Mouse (Mus musculus): ENCODE results near the gene Tead4. TPM values are rescaled to one million over a fixed set of nuclear protein-coding genes. Genes with fewer than 3 reads are reported as not detected.
A peak's percentile ranks its signal among the peaks of the same experiment; 100 is the strongest.
"Not testable (repeated sequence)": the region's sequence is repeated elsewhere in the genome, so short reads cannot be mapped to it uniquely, and the experiment has no call there.

The Tead4 gene
- polyA plus RNA-seq, 1 experiment from 2014 or later = 1.3 TPM

DNA sequence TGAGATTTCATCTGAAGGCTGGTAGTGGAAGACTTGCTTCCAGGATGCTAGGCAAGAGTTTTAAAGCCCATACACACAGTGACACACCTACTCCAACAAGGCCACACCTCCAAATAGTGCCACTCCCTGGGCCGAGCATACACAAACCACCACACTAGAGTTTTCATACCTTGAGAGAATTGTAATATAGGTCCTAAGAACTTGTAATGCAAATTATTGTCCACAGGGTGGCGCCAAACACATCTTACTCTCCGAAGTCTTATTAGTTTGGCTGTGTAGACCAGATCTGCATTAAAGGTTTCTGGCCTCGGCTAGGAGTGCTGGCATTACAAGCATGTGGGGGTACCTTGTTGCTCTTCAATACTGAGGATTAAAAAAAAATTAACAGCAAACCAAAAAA lies 17.7 kb upstream of the Tead4 start:
- H3K9ac ChIP-seq (ENCODE audit: low read length) = no peak overlapping the region
- no peaks in the 10 kb centered on the region for H3K27me3 ChIP-seq (ENCODE audit: control insufficient read depth, insufficient read depth, low read length)
- no peaks in the 10 kb centered on the region for H3K4me1 ChIP-seq (ENCODE audit: control insufficient read depth, insufficient read depth, low read length)
- no peak overlapping the region for H3K27ac ChIP-seq (replicated peaks; ENCODE audit: low read depth, low read length)
- ATAC-seq (ENCODE audit: insufficient number of reproducible peaks, low FRiP score, low TSS enrichment, low read depth) = no peak
- peaks cover 7% of the 10 kb centered on the region for H3K36me3 ChIP-seq (ENCODE audit: control insufficient read depth, insufficient read depth, low read length)
- H3K4me3 ChIP-seq (ENCODE audit: low read depth, low read length) = no peak overlapping the region
- no peak overlapping the region for H3K4me2 ChIP-seq (ENCODE audit: low read depth, severe bottlenecking)
- 14% methylated on average over 4 of the region's 4 CpGs for WGBS
- peak; percentile 72 for DNase-seq (ENCODE audit: low spot score)
- H3K9me3 ChIP-seq (ENCODE audit: control insufficient read depth, low read length) = no peaks in the 10 kb centered on the region

- 80% methylated on average over 8 of the region's 8 CpGs for WGBS
- Histone ChIP-seq H3K4me1 (ENCODE audit: control insufficient read depth, insufficient read depth, low read length) (no peaks in the 10 kb centered on the region), H3K27ac (replicated peaks; ENCODE audit: low read depth, low read length) (no peak overlapping the region), H3K4me2 (ENCODE audit: low read depth, severe bottlenecking) (no peak overlapping the region), H3K36me3 (ENCODE audit: control insufficient read depth, insufficient read depth, low read length) (no peaks in the 10 kb centered on the region), H3K4me3 (ENCODE audit: low read depth, low read length) (no peak overlapping the region), H3K27me3 (ENCODE audit: control insufficient read depth, insufficient read depth, low read length) (no peaks in the 10 kb centered on the region), H3K9ac (ENCODE audit: low read length) (no peak overlapping the region), H3K9me3 (ENCODE audit: control insufficient read depth, low read length) (no peaks in the 10 kb centered on the region)
- no peak for DNase-seq (ENCODE audit: low spot score)
- ATAC-seq (ENCODE audit: insufficient number of reproducible peaks, low FRiP score, low TSS enrichment, low read depth) = no peak
Measured at GRCm38 (mm10) chr6:128315597-128315996, 15.0 kb upstream of the Tead4 start.

DNA sequence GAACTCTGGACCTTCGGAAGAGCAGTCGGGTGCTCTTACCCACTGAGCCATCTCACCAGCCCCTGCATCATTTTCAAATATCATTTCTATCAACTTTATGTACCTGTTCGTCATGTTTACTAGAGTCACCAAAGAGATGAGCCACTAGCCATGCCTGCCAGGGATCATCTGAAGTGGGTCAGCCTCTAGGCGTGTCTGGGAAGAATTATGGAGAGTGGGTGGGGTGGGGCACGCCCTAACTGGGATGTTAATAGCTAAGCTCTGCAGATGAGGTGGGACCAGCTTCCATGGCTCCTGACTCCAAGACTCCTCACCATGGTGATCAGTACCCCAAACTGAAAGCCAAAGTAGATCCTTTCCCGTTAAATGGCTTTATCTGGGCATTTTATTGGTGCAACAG lies 14.2 kb upstream of the Tead4 start:
- Histone ChIP-seq H3K4me3 (ENCODE audit: low read depth, low read length) (no peak overlapping the region), H3K9me3 (ENCODE audit: control insufficient read depth, low read length) (no peaks in the 10 kb centered on the region), H3K4me1 (ENCODE audit: control insufficient read depth, insufficient read depth, low read length) (no peaks in the 10 kb centered on the region), H3K9ac (ENCODE audit: low read length) (no peak overlapping the region), H3K27ac (replicated peaks; ENCODE audit: low read depth, low read length) (no peak overlapping the region), H3K36me3 (ENCODE audit: control insufficient read depth, insufficient read depth, low read length) (no peaks in the 10 kb centered on the region), H3K4me2 (ENCODE audit: low read depth, severe bottlenecking) (no peak overlapping the region), H3K27me3 (ENCODE audit: control insufficient read depth, insufficient read depth, low read length) (no peaks in the 10 kb centered on the region)
- WGBS = 83% methylated on average over 6 of the region's 6 CpGs
- no peak for DNase-seq (ENCODE audit: low spot score)
- ATAC-seq (ENCODE audit: insufficient number of reproducible peaks, low FRiP score, low TSS enrichment, low read depth) = no peak

- ATAC-seq (ENCODE audit: insufficient number of reproducible peaks, low FRiP score, low TSS enrichment, low read depth) (peak; percentile 65; the same call in 1 of the 2 replicates), DNase-seq (ENCODE audit: low spot score) (peak; percentile 94)
- 29% methylated on average over 4 of the region's 4 CpGs for WGBS
- no peaks in the 10 kb centered on the region for H3K27me3 ChIP-seq (ENCODE audit: control insufficient read depth, insufficient read depth, low read length)
- no peak overlapping the region for H3K4me3 ChIP-seq (ENCODE audit: low read depth, low read length)
- no peak overlapping the region for H3K4me2 ChIP-seq (ENCODE audit: low read depth, severe bottlenecking)
- no peak overlapping the region for H3K9ac ChIP-seq (ENCODE audit: low read length)
- H3K27ac ChIP-seq (replicated peaks; ENCODE audit: low read depth, low read length) = no peak overlapping the region
- H3K9me3 ChIP-seq (ENCODE audit: control insufficient read depth, low read length) = no peaks in the 10 kb centered on the region
- H3K36me3 ChIP-seq (ENCODE audit: control insufficient read depth, insufficient read depth, low read length) = no peaks in the 10 kb centered on the region
- no peaks in the 10 kb centered on the region for H3K4me1 ChIP-seq (ENCODE audit: control insufficient read depth, insufficient read depth, low read length)
Measured at GRCm38 (mm10) chr6:128308311-128308710, 7.7 kb upstream of the Tead4 start.

DNA sequence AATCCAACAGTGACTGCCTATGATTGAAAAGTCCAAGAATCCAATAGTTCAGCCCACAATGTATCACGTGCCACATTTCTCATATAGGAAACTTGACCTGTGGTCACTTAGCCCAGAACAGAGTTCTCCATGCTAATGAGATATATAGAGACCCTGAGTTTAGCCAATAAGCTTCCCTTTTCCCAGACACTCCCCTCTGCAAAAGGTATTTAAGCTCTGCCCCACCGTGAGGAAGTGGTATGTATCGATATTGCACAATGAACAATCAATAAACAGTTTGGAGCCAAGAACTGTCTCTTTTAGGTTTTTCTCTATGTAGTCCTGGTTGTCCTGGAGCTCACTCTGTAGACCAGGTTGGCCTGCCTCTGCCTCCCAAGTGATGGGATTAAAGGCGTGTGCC lies 4.2 kb upstream of the Tead4 start:
- H3K9me3 ChIP-seq (ENCODE audit: control insufficient read depth, low read length) = peaks cover 5% of the 10 kb centered on the region; the same call in 1 of the 2 replicates
- ATAC-seq (ENCODE audit: insufficient number of reproducible peaks, low FRiP score, low TSS enrichment, low read depth) = no peak
- WGBS = 82% methylated on average over 4 of the region's 4 CpGs
- no peak overlapping the region for H3K27ac ChIP-seq (replicated peaks; ENCODE audit: low read depth, low read length)
- H3K27me3 ChIP-seq (ENCODE audit: control insufficient read depth, insufficient read depth, low read length) = peaks cover 6% of the 10 kb centered on the region
- no peaks in the 10 kb centered on the region for H3K36me3 ChIP-seq (ENCODE audit: control insufficient read depth, insufficient read depth, low read length)
- H3K9ac ChIP-seq (ENCODE audit: low read length) = no peak overlapping the region
- DNase-seq (ENCODE audit: low spot score) = no peak
- no peak overlapping the region for H3K4me3 ChIP-seq (ENCODE audit: low read depth, low read length)
- H3K4me2 ChIP-seq (ENCODE audit: low read depth, severe bottlenecking) = no peak overlapping the region
- no peaks in the 10 kb centered on the region for H3K4me1 ChIP-seq (ENCODE audit: control insufficient read depth, insufficient read depth, low read length)

GRCm38 (mm10) chr6:128302640-128303039 lies 2.0 kb upstream of the Tead4 start:
- 80% methylated on average over 3 of the region's 3 CpGs for WGBS
- peaks cover 24% of the 10 kb centered on the region for H3K27me3 ChIP-seq (ENCODE audit: control insufficient read depth, insufficient read depth, low read length)

DNA sequence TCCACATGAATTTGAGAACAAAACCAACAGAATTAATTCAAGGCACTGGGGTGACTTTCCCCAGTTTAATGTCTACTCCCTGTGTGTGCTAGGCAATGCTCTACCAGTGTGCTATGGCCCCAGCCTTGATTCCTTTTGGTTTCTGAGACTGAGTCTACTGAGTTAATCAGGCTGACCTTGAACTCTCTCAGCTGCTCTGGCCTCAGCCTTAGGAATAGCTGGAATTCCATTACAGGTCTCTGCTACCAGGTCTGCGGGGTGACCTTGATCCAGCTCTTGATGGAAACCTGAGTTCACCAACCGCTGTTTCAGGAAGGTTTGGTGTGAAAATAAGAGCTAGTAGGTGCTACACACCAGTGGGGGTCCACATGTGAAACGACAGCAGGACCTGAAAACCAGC lies 1.3 kb upstream of the Tead4 start:
- Histone ChIP-seq H3K4me1 (ENCODE audit: control insufficient read depth, insufficient read depth, low read length) (peaks cover 3% of the 10 kb centered on the region), H3K4me2 (ENCODE audit: low read depth, severe bottlenecking) (no peak overlapping the region), H3K9me3 (ENCODE audit: control insufficient read depth, low read length) (peaks cover 5% of the 10 kb centered on the region; the same call in 1 of the 2 replicates), H3K4me3 (ENCODE audit: low read depth, low read length) (no peak overlapping the region), H3K9ac (ENCODE audit: low read length) (no peak overlapping the region), H3K36me3 (ENCODE audit: control insufficient read depth, insufficient read depth, low read length) (no peaks in the 10 kb centered on the region), H3K27ac (replicated peaks; ENCODE audit: low read depth, low read length) (no peak overlapping the region), H3K27me3 (ENCODE audit: control insufficient read depth, insufficient read depth, low read length) (peaks cover 25% of the 10 kb centered on the region)
- no peak for DNase-seq (ENCODE audit: low spot score)
- ATAC-seq (ENCODE audit: insufficient number of reproducible peaks, low FRiP score, low TSS enrichment, low read depth) = no peak
- WGBS = 77% methylated on average over 3 of the region's 3 CpGs

More at GRCm38 (mm10) chr6:128302640-128303039, 2.0 kb upstream of the Tead4 start:
- H3K9me3 ChIP-seq (ENCODE audit: control insufficient read depth, low read length); H3K4me1 ChIP-seq (ENCODE audit: control insufficient read depth, insufficient read depth, low read length); H3K27ac ChIP-seq (replicated peaks; ENCODE audit: low read depth, low read length); H3K9ac ChIP-seq (ENCODE audit: low read length); ATAC-seq (ENCODE audit: insufficient number of reproducible peaks, low FRiP score, low TSS enrichment, low read depth); H3K4me2 ChIP-seq (ENCODE audit: low read depth, severe bottlenecking); H3K36me3 ChIP-seq (ENCODE audit: control insufficient read depth, insufficient read depth, low read length); DNase-seq (ENCODE audit: low spot score); H3K4me3 ChIP-seq (ENCODE audit: low read depth, low read length): not testable (repeated sequence)

DNA sequence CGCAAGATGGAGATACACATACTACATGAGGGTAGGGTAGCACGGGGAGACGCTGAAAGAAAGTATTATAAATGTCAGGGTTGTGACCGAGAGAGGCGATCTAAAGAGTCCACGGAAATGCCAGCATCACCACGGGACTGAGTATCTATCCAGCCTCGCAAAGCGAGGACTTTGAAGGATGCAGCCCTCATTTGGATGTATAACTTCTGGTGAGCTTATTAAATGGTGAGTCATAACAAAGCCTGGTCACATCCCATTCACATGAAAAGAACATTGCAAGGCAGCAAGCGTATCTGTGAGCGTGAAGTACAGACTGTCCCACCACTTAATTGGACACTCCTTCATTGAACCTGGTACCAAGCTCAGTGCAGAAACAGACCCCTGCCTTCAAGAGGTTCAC lies 835 bp upstream of the Tead4 start:
- peaks cover 5% of the 10 kb centered on the region; the same call in 1 of the 2 replicates for H3K9me3 ChIP-seq (ENCODE audit: control insufficient read depth, low read length)
- peaks cover 7% of the 10 kb centered on the region for H3K4me1 ChIP-seq (ENCODE audit: control insufficient read depth, insufficient read depth, low read length)
- H3K27me3 ChIP-seq (ENCODE audit: control insufficient read depth, insufficient read depth, low read length) = peaks cover 25% of the 10 kb centered on the region
- H3K9ac ChIP-seq (ENCODE audit: low read length) = no peak overlapping the region
- no peak overlapping the region for H3K27ac ChIP-seq (replicated peaks; ENCODE audit: low read depth, low read length)
- whole genome bisulfite sequencing = 44% methylated on average over 11 of the region's 11 CpGs
- no peaks in the 10 kb centered on the region for H3K36me3 ChIP-seq (ENCODE audit: control insufficient read depth, insufficient read depth, low read length)
- no peak overlapping the region; the same call in 1 of the 2 replicates for H3K4me2 ChIP-seq (ENCODE audit: low read depth, severe bottlenecking)
- ATAC-seq (ENCODE audit: insufficient number of reproducible peaks, low FRiP score, low TSS enrichment, low read depth) = no peak
- no peak overlapping the region for H3K4me3 ChIP-seq (ENCODE audit: low read depth, low read length)
- DNase-seq (ENCODE audit: low spot score) = no peak

Measured in limb, embryonic 11.5 days (tissue).